Mouse (Mus musculus) heart, postnatal 0 days (tissue): Measurements from ENCODE around the gene A3galt2. TPM values are rescaled to one million over a fixed set of nuclear protein-coding genes. Genes with fewer than 3 reads are reported as not detected.

Experiments
- ATAC-seq: fragments of 200-750 bp; cut with Nextera tagmentation; 2 replicates; pipeline ENCODE4 v1.8.0; 2017; ENCODE audit warnings: low read depth, moderate number of reproducible peaks, moderate library complexity; ENCODE audit not compliant: insufficient read depth
- DNase-seq: peaks from one replicate; pipeline ENCODE4 v3.0.0-alpha.2; 2016; ENCODE audit warnings: low spot score
- H3K27ac ChIP-seq: fragments of 300-500 bp; sonication (generic); 2 replicates; pipeline ENCODE4 v1.5.1; 2014; ENCODE audit warnings: low read depth, mild to moderate bottlenecking
- H3K27me3 ChIP-seq: fragments of 300-500 bp; sonication (generic); 2 replicates; pipeline ENCODE4 v1.6.1; 2014; ENCODE audit warnings: low read length, mixed read lengths; ENCODE audit not compliant: control insufficient read depth, insufficient read depth
- H3K36me3 ChIP-seq: fragments of 300-500 bp; sonication (generic); replicated peaks from 2 replicates; pipeline ENCODE4 v1.6.1; 2014; ENCODE audit warnings: low read length, mixed read lengths; ENCODE audit not compliant: control insufficient read depth, insufficient read depth
- H3K4me1 ChIP-seq: fragments of 300-500 bp; sonication (generic); 2 replicates; pipeline ENCODE4 v1.6.1; 2014; ENCODE audit warnings: antibody characterized with exemption; ENCODE audit not compliant: control insufficient read depth, insufficient read depth
- H3K4me2 ChIP-seq: fragments of 300-500 bp; sonication (generic); 2 replicates; pipeline ENCODE4 v1.6.1; 2014; ENCODE audit warnings: low read depth, mild to moderate bottlenecking, low read length, moderate library complexity
- H3K4me3 ChIP-seq: fragments of 300-500 bp; sonication (generic); 2 replicates; pipeline ENCODE4 v1.5.1; 2014; ENCODE audit warnings: low read depth, low read length
- H3K9ac ChIP-seq: fragments of 300-500 bp; sonication (generic); replicated peaks from 2 replicates; pipeline ENCODE4 v1.6.1; 2014; ENCODE audit warnings: low read depth, low read length, mixed read lengths
- H3K9me3 ChIP-seq: fragments of 300-500 bp; sonication (generic); replicated peaks from 2 replicates; pipeline ENCODE4 v1.6.1; 2016; ENCODE audit warnings: low read length; ENCODE audit not compliant: control insufficient read depth
- CTCF ChIP-seq: IDR thresholded peaks from 2 replicates; pipeline ENCODE4 v1.5.1; 2016; ENCODE audit warnings: antibody characterized with exemption, control low read depth, low read depth
- EP300 ChIP-seq: IDR thresholded peaks from 2 replicates; pipeline ENCODE4 v1.6.1; 2016; ENCODE audit warnings: antibody characterized with exemption, low read depth
- WGBS: fragments of 180-500 bp; shearing (Covaris S2); extraction: QIAGEN DNeasy Blood & Tissue Kit; methylation state at CpG from one replicate; pipeline ENCODE4 v1.1.7; 2014; 5-methylcytosine and 5-hydroxymethylcytosine counted together
- polyA plus RNA-seq: library from polyadenylated mRNA; unstranded; fragments of >200 nt; fragmentation: Nextera tagmentation; extraction: Ambion mirVana; gene quantifications from 2 replicates; pipeline ENCODE4 v1.2.1, GENCODE M21; 2015
- total RNA-seq: library from RNA; depleted of rRNA; stranded (reverse); fragments of >200 nt; gene quantifications from 2 replicates; pipeline ENCODE4 v1.2.3, GENCODE M21; 2014; ENCODE audit warnings: low replicate concordance

Gene A3galt2
- total and polyA plus RNA-seq, 2 experiments from 2014 or later, result 0.03 TPM; not detected in 1

- Histone ChIP-seq H3K27me3 (no peaks in the 10 kb centered on the region), H3K4me2 (no peak overlapping the region), H3K4me1 (peaks cover 10% of the 10 kb centered on the region; the same call in 1 of the 2 replicates), H3K4me3 (no peak overlapping the region), H3K27ac (no peak overlapping the region), H3K9ac (no peak overlapping the region), H3K9me3 (no peaks in the 10 kb centered on the region), H3K36me3 (no peaks in the 10 kb centered on the region)
- ATAC-seq, result no peak
- no peak for TF ChIP-seq CTCF
- DNase-seq, result no peak
- 55% methylated on average over 4 of the region's 4 CpGs for WGBS
These were observed 38.9 kb upstream of the A3galt2 start for GRCm38 (mm10) chr4:128716279-128716678.

- no peak for TF ChIP-seq CTCF
- TF ChIP-seq EP300, result no peak
- Histone ChIP-seq H3K4me3 (no peak overlapping the region), H3K36me3 (no peaks in the 10 kb centered on the region), H3K4me1 (peaks cover 9% of the 10 kb centered on the region; the same call in 1 of the 2 replicates), H3K4me2 (no peak overlapping the region), H3K27me3 (no peaks in the 10 kb centered on the region), H3K9ac (no peak overlapping the region), H3K9me3 (no peaks in the 10 kb centered on the region), H3K27ac (no peak overlapping the region)
- DNase-seq, result no peak
- WGBS, result 78% methylated on average over 9 of the region's 9 CpGs
- no peak for ATAC-seq
These were observed 38.4 kb upstream of the A3galt2 start for GRCm38 (mm10) chr4:128716731-128717130.

- H3K4me2 ChIP-seq, result no peak overlapping the region
- peaks cover 17% of the 10 kb centered on the region for H3K4me1 ChIP-seq
- no peaks in the 10 kb centered on the region for H3K27me3 ChIP-seq
- no peak for TF ChIP-seq EP300
- peak; percentile 22 for TF ChIP-seq CTCF
- no peaks in the 10 kb centered on the region for H3K9me3 ChIP-seq
- WGBS, result 10% methylated on average over 5 of the region's 5 CpGs
- DNase-seq, result no peak
- peak; percentile 43 for ATAC-seq
- no peaks in the 10 kb centered on the region for H3K36me3 ChIP-seq
- peak overlapping the region; percentile 11; the same call in 1 of the 2 replicates for H3K27ac ChIP-seq
- no peak overlapping the region for H3K9ac ChIP-seq
- no peak overlapping the region for H3K4me3 ChIP-seq
These were observed 35.1 kb upstream of the A3galt2 start for GRCm38 (mm10) chr4:128720110-128720509.

- H3K9ac ChIP-seq, result no peak overlapping the region
- H3K27ac ChIP-seq, result no peak overlapping the region
- TF ChIP-seq EP300 (no peak), CTCF (no peak)
- 76% methylated on average over 9 of the region's 9 CpGs for WGBS
- no peaks in the 10 kb centered on the region for H3K27me3 ChIP-seq
- no peak for DNase-seq
- H3K4me1 ChIP-seq, result peaks cover 11% of the 10 kb centered on the region
- H3K4me3 ChIP-seq, result no peak overlapping the region
- no peak for ATAC-seq
- no peaks in the 10 kb centered on the region for H3K36me3 ChIP-seq
- no peaks in the 10 kb centered on the region for H3K9me3 ChIP-seq
- no peak overlapping the region for H3K4me2 ChIP-seq
These were observed 34.0 kb upstream of the A3galt2 start for GRCm38 (mm10) chr4:128721061-128721648.

- Histone ChIP-seq H3K9ac (no peak overlapping the region), H3K4me1 (peaks cover 11% of the 10 kb centered on the region), H3K9me3 (no peaks in the 10 kb centered on the region), H3K4me2 (no peak overlapping the region), H3K4me3 (no peak overlapping the region), H3K27ac (no peak overlapping the region), H3K36me3 (no peaks in the 10 kb centered on the region), H3K27me3 (no peaks in the 10 kb centered on the region)
- DNase-seq (no peak), ATAC-seq (no peak)
- TF ChIP-seq CTCF, result no peak
- no peak for TF ChIP-seq EP300
- 88% methylated on average over 4 of the region's 4 CpGs for WGBS
These were observed 33.4 kb upstream of the A3galt2 start for GRCm38 (mm10) chr4:128721761-128722160.

- 87% methylated on average over 8 of the region's 8 CpGs for WGBS
- H3K27ac ChIP-seq, result no peak overlapping the region
- no peaks in the 10 kb centered on the region for H3K27me3 ChIP-seq
- H3K4me2 ChIP-seq, result no peak overlapping the region
- H3K9me3 ChIP-seq, result no peaks in the 10 kb centered on the region
- no peaks in the 10 kb centered on the region for H3K36me3 ChIP-seq
- no peak for TF ChIP-seq CTCF
- TF ChIP-seq EP300, result no peak
- H3K4me3 ChIP-seq, result no peak overlapping the region
- DNase-seq, result no peak
- no peak for ATAC-seq
- peaks cover 11% of the 10 kb centered on the region for H3K4me1 ChIP-seq
- H3K9ac ChIP-seq, result no peak overlapping the region
These were observed 32.2 kb upstream of the A3galt2 start for GRCm38 (mm10) chr4:128722932-128723331.
